Mouse (Mus musculus) embryonic facial prominence, embryonic 14.5 days (tissue): ENCODE measurements around the gene Kdelr1. TPM values are rescaled to one million over a fixed set of nuclear protein-coding genes. Genes with fewer than 3 reads are reported as not detected.
A peak's percentile ranks its signal among the peaks of the same experiment; 100 is the strongest.

Experiments
- ATAC-seq: fragments of 200-750 bp; cut with Nextera tagmentation; 2 replicates; pipeline ENCODE4 v1.8.0; 2017; ENCODE audit warnings: low read depth, moderate number of reproducible peaks, moderate TSS enrichment
- DNase-seq: peaks from one replicate; pipeline ENCODE4 v3.0.0-alpha.2; 2015; ENCODE audit warnings: low spot score
- H3K27ac ChIP-seq: fragments of 300-500 bp; sonication (generic); replicated peaks from 2 replicates; pipeline ENCODE4 v1.5.1; 2014; ENCODE audit warnings: low read depth, mild to moderate bottlenecking, low read length, moderate library complexity
- H3K27me3 ChIP-seq: fragments of 300-500 bp; sonication (generic); replicated peaks from 2 replicates; pipeline ENCODE4 v1.6.1; 2014; ENCODE audit warnings: low read length; ENCODE audit not compliant: control insufficient read depth, insufficient read depth
- H3K36me3 ChIP-seq: fragments of 300-500 bp; sonication (generic); 2 replicates; pipeline ENCODE4 v1.6.1; 2014; ENCODE audit warnings: low read length, mixed read lengths; ENCODE audit not compliant: control insufficient read depth, insufficient read depth
- H3K4me1 ChIP-seq: fragments of 300-500 bp; sonication (generic); 2 replicates; pipeline ENCODE4 v1.6.1; 2014; ENCODE audit warnings: antibody characterized with exemption, low read length; ENCODE audit not compliant: control insufficient read depth, insufficient read depth
- H3K4me2 ChIP-seq: fragments of 300-500 bp; sonication (generic); 2 replicates; pipeline ENCODE4 v1.6.1; 2014; ENCODE audit warnings: low read depth, mild to moderate bottlenecking, low read length, moderate library complexity, mixed read lengths
- H3K4me3 ChIP-seq: fragments of 300-500 bp; sonication (generic); 2 replicates; pipeline ENCODE4 v1.5.1; 2014; ENCODE audit warnings: low read depth, mild to moderate bottlenecking, low read length
- H3K9ac ChIP-seq: fragments of 300-500 bp; sonication (generic); 2 replicates; pipeline ENCODE4 v1.6.1; 2014; ENCODE audit warnings: low read depth, mild to moderate bottlenecking, low read length, moderate library complexity, mixed read lengths
- H3K9me3 ChIP-seq: fragments of 300-500 bp; sonication (generic); 2 replicates; pipeline ENCODE4 v1.6.1; 2016; ENCODE audit warnings: low read length; ENCODE audit not compliant: control insufficient read depth
- WGBS: fragments of 180-500 bp; shearing (Covaris S2); extraction: QIAGEN DNeasy Blood & Tissue Kit; methylation state at CpG from one replicate; pipeline ENCODE4 v1.1.7; 2014; 5-methylcytosine and 5-hydroxymethylcytosine counted together
- polyA plus RNA-seq: library from polyadenylated mRNA; unstranded; fragments of >200 nt; fragmentation: Nextera tagmentation; extraction: Ambion mirVana; gene quantifications from 2 replicates; pipeline ENCODE4 v1.2.1, GENCODE M21; 2014

Kdelr1 gene
- polyA plus RNA-seq, 1 experiment from 2014 or later, result 147 TPM

- H3K27me3 ChIP-seq, result peaks cover 12% of the 10 kb centered on the region
- WGBS, result 80% methylated on average over 10 of the region's 10 CpGs
- ATAC-seq (no peak), DNase-seq (no peak)
- no peak overlapping the region for H3K4me3 ChIP-seq
- no peaks in the 10 kb centered on the region for H3K9me3 ChIP-seq
- H3K4me2 ChIP-seq, result no peak overlapping the region
- H3K36me3 ChIP-seq, result no peaks in the 10 kb centered on the region
- no peak overlapping the region for H3K9ac ChIP-seq
- H3K4me1 ChIP-seq, result no peaks in the 10 kb centered on the region
- H3K27ac ChIP-seq, result no peak overlapping the region
Measured at GRCm38 (mm10) chr7:45842950-45843744, 29.4 kb upstream of the Kdelr1 start.

DNA sequence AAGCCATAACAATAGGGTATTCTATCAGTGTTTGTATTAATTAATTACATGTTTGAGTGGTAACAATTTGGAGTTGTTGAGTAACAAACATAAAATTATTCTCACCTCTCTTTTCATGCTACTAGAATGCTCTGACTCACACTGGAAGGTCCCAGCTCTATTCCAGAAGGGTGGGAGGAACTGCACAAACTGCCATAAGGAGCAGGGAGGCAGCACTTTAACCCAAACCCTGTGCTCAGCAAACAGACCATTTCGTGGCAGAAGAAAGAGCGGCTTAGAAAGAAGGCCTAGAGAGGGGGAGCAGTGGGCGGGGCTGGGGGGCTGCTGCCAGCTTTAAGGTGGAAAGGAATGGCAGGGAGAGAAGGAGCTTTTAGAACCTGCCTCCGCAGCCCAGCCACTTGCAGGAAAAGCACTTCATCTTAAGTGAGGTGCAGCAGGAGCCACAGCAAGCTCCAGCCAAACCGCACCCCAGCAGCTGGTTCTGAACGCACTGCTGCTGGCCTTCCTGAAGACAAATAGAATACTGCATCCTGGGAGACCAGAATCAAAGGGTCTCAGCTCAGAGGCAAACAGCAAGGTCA lies 24.0 kb upstream of the Kdelr1 start:
- DNase-seq (no peak), ATAC-seq (no peak)
- H3K4me3 ChIP-seq, result no peak overlapping the region
- H3K4me1 ChIP-seq, result no peaks in the 10 kb centered on the region
- no peak overlapping the region for H3K4me2 ChIP-seq
- no peaks in the 10 kb centered on the region for H3K9me3 ChIP-seq
- H3K9ac ChIP-seq, result 0 out of 2 replicates have a peak overlapping the region, but pooled peaks have one; percentile 31
- H3K27ac ChIP-seq, result no peak overlapping the region
- H3K36me3 ChIP-seq, result no peaks in the 10 kb centered on the region
- whole genome bisulfite sequencing, result 10% methylated on average over 6 of the region's 6 CpGs
- peaks cover 4% of the 10 kb centered on the region; the same call in 1 of the 2 replicates for H3K27me3 ChIP-seq

GRCm38 (mm10) chr7:45850661-45851060 lies 21.9 kb upstream of the Kdelr1 start:
- Histone ChIP-seq H3K36me3 (no peaks in the 10 kb centered on the region), H3K4me2 (no peak overlapping the region), H3K9ac (no peak overlapping the region), H3K4me3 (no peak overlapping the region), H3K9me3 (no peaks in the 10 kb centered on the region), H3K4me1 (no peaks in the 10 kb centered on the region), H3K27me3 (peaks cover 4% of the 10 kb centered on the region; the same call in 1 of the 2 replicates), H3K27ac (no peak overlapping the region)
- 81% methylated on average over 3 of the region's 3 CpGs for WGBS
- ATAC-seq, result no peak
- no peak for DNase-seq

DNA sequence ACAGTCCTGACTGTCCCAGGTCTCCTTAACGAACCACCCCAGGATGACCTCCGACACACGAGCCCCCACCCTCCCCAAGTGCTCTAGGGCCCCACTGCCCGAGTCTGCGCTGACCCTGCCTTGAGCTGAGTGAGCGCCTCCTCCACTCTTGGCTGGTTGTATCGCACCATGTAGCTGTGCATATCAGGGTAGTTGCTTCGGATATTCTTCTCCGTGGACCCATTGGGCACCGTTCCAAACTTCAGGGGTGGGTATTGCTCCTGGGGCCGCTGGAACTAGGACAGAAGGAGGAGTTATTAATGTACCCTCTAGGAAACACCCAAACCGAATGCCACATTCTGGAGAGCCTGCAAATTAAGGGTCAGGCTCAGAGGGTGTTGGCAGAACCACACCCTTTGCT lies 19.5 kb upstream of the Kdelr1 start:
- Histone ChIP-seq H3K4me3 (no peak overlapping the region), H3K9ac (no peak overlapping the region), H3K4me1 (peaks cover 13% of the 10 kb centered on the region; the same call in 1 of the 2 replicates), H3K27ac (no peak overlapping the region), H3K36me3 (no peaks in the 10 kb centered on the region), H3K9me3 (no peaks in the 10 kb centered on the region), H3K4me2 (no peak overlapping the region), H3K27me3 (peaks cover 15% of the 10 kb centered on the region)
- ATAC-seq (no peak), DNase-seq (no peak)
- 83% methylated on average over 12 of the region's 12 CpGs for WGBS

DNA sequence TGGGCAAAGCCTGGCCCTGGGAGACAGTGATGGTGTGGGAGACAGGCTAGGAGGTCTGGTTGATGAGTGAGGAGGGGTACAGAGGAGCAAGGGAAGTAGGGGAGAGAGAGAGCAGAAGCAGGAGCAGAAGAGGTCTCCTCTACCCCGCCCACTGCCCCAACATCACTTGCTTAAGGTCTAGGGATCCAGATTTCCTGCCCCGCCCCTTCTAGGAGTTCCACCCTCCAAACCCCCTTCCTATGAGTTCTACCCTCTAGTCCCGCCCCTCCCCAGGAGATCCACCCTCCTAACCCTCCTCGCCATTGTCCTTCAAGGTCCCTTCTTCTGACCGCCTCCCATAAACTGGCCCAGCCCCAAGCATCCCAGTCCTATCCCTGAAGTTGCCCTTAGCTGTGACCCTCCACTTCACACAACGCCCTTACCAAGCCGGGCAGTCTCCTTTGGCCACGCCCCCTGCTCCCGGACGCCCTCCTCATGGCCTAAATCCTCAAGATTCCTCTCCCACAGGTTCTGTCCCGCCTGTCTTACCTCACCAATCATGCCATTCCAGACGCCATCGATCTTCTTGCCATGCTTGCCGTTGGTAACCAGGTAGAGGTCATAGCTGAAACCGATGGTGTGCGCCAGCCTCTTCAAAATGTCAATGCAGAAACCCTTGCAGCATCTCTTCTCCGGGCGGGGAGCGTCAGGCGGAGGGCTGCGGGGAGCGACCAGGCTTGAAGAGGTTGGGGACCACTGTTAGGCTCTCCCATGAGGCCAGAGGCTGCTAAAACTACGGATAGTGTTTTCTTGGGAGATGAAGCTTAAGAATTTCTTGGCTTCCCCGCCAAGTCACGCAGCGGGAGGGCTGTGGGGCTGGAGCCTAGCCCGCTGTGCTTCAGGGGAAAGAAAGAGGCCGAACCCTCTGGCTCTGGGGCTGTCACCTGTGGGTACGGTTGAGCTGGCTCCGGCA lies 15.3 kb upstream of the Kdelr1 start:
- Histone ChIP-seq H3K27me3 (peaks cover 23% of the 10 kb centered on the region), H3K36me3 (no peaks in the 10 kb centered on the region), H3K4me2 (peak overlapping the region; percentile 58), H3K4me3 (peak overlapping the region; percentile 38), H3K27ac (no peak overlapping the region), H3K4me1 (peaks cover 15% of the 10 kb centered on the region; the same call in 1 of the 2 replicates), H3K9ac (peak overlapping the region; percentile 46), H3K9me3 (no peaks in the 10 kb centered on the region)
- peak; percentile 53 for DNase-seq
- peak; percentile 34; the same call in 1 of the 2 replicates for ATAC-seq
- 2% methylated on average over 28 of the region's 30 CpGs for WGBS

GRCm38 (mm10) chr7:45859008-45859407 lies 13.6 kb upstream of the Kdelr1 start:
- no peak overlapping the region for H3K27ac ChIP-seq
- H3K4me1 ChIP-seq, result peaks cover 15% of the 10 kb centered on the region; the same call in 1 of the 2 replicates
- no peaks in the 10 kb centered on the region for H3K9me3 ChIP-seq
- H3K36me3 ChIP-seq, result no peaks in the 10 kb centered on the region
- H3K4me2 ChIP-seq, result no peak overlapping the region
- DNase-seq (no peak), ATAC-seq (0 out of 2 replicates have a peak, but pooled peaks have one; percentile 41)
- no peak overlapping the region for H3K9ac ChIP-seq
- 62% methylated on average over 4 of the region's 4 CpGs for WGBS
- H3K27me3 ChIP-seq, result peaks cover 23% of the 10 kb centered on the region
- no peak overlapping the region for H3K4me3 ChIP-seq

- Histone ChIP-seq H3K36me3 (no peaks in the 10 kb centered on the region), H3K4me3 (no peak overlapping the region), H3K4me2 (no peak overlapping the region), H3K9me3 (no peaks in the 10 kb centered on the region), H3K27me3 (peaks cover 14% of the 10 kb centered on the region), H3K27ac (no peak overlapping the region), H3K4me1 (peaks cover 14% of the 10 kb centered on the region), H3K9ac (no peak overlapping the region)
- DNase-seq (no peak), ATAC-seq (no peak)
- WGBS, result 86% methylated on average over 7 of the region's 7 CpGs
Measured at GRCm38 (mm10) chr7:45862804-45863203, 9.8 kb upstream of the Kdelr1 start.

- 51% methylated on average over 3 of the region's 3 CpGs for WGBS
- peaks cover 19% of the 10 kb centered on the region for H3K4me1 ChIP-seq
- no peak overlapping the region for H3K9ac ChIP-seq
- no peak overlapping the region for H3K4me3 ChIP-seq
- H3K4me2 ChIP-seq, result no peak overlapping the region
- H3K27me3 ChIP-seq, result peaks cover 20% of the 10 kb centered on the region
- DNase-seq (no peak), ATAC-seq (no peak)
- no peaks in the 10 kb centered on the region for H3K9me3 ChIP-seq
- H3K27ac ChIP-seq, result no peak overlapping the region
- no peaks in the 10 kb centered on the region for H3K36me3 ChIP-seq
Measured at GRCm38 (mm10) chr7:45864435-45864834, 8.1 kb upstream of the Kdelr1 start.
